Mouse (Mus musculus) heart, adult 2 months (tissue): ENCODE data around the gene Sgo2b. TPM values are rescaled to one million over a fixed set of nuclear protein-coding genes. Genes with fewer than 3 reads are reported as not detected.
"Not testable (repeated sequence)": the region's sequence is repeated elsewhere in the genome, so short reads cannot be mapped to it uniquely, and the experiment has no call there.

Experiments used
- DNase-seq, 2 experiments: peaks; one replicate each; pipeline ENCODE4 v3.0.0; 2021
- H3K27ac ChIP-seq: fragments of 200-600 bp; 2 replicates; pipeline ENCODE4 v1.8.1; 2022
- H3K27me3 ChIP-seq: fragments of 200-500 bp; 2 replicates; pipeline ENCODE4 v1.6.1; 2012; ENCODE audit warnings: mild to moderate bottlenecking, low read length, inconsistent platforms, mixed read lengths; ENCODE audit not compliant: control insufficient read depth, insufficient read depth
- H3K36me3 ChIP-seq: fragments of 200-500 bp; 2 replicates; pipeline ENCODE4 v1.6.1; 2012; ENCODE audit warnings: low read length, inconsistent platforms; ENCODE audit not compliant: control insufficient read depth, insufficient read depth
- H3K4me1 ChIP-seq: fragments of 200-500 bp; 2 replicates; pipeline ENCODE4 v1.6.1; 2011; ENCODE audit warnings: low read length; ENCODE audit not compliant: control insufficient read depth, insufficient read depth
- H3K4me3 ChIP-seq: fragments of 200-600 bp; 2 replicates; pipeline ENCODE4 v1.8.1; 2022
- H3K79me2 ChIP-seq: fragments of 200-500 bp; replicated peaks from 2 replicates; pipeline ENCODE4 v1.6.1; 2012; ENCODE audit warnings: mild to moderate bottlenecking, inconsistent platforms, low read length, moderate library complexity, mixed read lengths; ENCODE audit not compliant: control insufficient read depth, insufficient read depth
- H3K9ac ChIP-seq: fragments of 200-500 bp; 2 replicates; pipeline ENCODE4 v1.6.1; 2012; ENCODE audit warnings: low read depth, mild to moderate bottlenecking, control low read depth, inconsistent platforms, low read length, mixed read lengths
- CTCF ChIP-seq: fragments of 200-600 bp; IDR thresholded peaks from 2 replicates; pipeline ENCODE4 v1.8.1; 2022; ENCODE audit warnings: antibody characterized with exemption, mild to moderate bottlenecking, moderate library complexity
- EP300 ChIP-seq: fragments of 200-500 bp; IDR thresholded peaks from 2 replicates; pipeline ENCODE4 v1.6.1; 2011; ENCODE audit warnings: low read depth, low read length, control low read depth; ENCODE audit not compliant: insufficient read depth
- POLR2A ChIP-seq: fragments of 200-500 bp; IDR thresholded peaks from 2 replicates; pipeline ENCODE4 v1.6.1; 2011; ENCODE audit warnings: mild to moderate bottlenecking, low read depth, low read length, control low read depth; ENCODE audit not compliant: insufficient read depth
- WGBS: fragments of 180-500 bp; shearing (Covaris S2); methylation state at CpG from one replicate; pipeline ENCODE4 v1.1.7; 2018; 5-methylcytosine and 5-hydroxymethylcytosine counted together
- intact Hi-C: fragments of 180-260 bp; cut with DNase I; formaldehyde crosslinking; loops from one replicate; pipeline ENCODE4 v1.15.1; 2025
- long read RNA-seq: library from polyadenylated mRNA; stranded (forward); transcript quantifications from one replicate; pipeline ENCODE4 v2.0.0, GENCODE M21; 2021
- polyA plus RNA-seq: library from polyadenylated mRNA; depleted of rRNA; stranded (reverse); fragments of >200 nt; gene quantifications from 2 replicates; pipeline ENCODE4 v1.2.3, GENCODE M21; 2012; rRNA removed
- total RNA-seq, 2 experiments: library from RNA; stranded (reverse); gene quantifications; 2 replicates each; pipeline ENCODE4 v1.2.3; 2021

Sgo2b gene
- total RNA-seq (not detected), polyA plus RNA-seq (not detected in 2 replicates)
- long read RNA-seq: 0 reads

- no peak for DNase-seq
- no peak within 1 kb of the TSS for H3K27ac ChIP-seq
- no peaks in the 10 kb centered on the region for H3K79me2 ChIP-seq
- no peak within 1 kb of the TSS for H3K9ac ChIP-seq
- no peak for TF ChIP-seq CTCF
- no peak for TF ChIP-seq POLR2A
- TF ChIP-seq EP300: no peak
- no peaks in the 10 kb centered on the region for H3K4me1 ChIP-seq
- no peaks in the 10 kb centered on the region for H3K27me3 ChIP-seq
- H3K36me3 ChIP-seq: no peaks in the 10 kb centered on the region
- intact Hi-C loops: no loop called here
- WGBS: 6% methylated on average over 29 of the region's 30 CpGs
- H3K4me3 ChIP-seq: no peak within 1 kb of the TSS
Measured at GRCm38 (mm10) chr8:63951626-63952377, at the start of gene Sgo2b. Gene Sgo2b (minus strand): TSS chr8:63952248.

GRCm38 (mm10) chr8:63970612-63971391, 18.8 kb upstream of the Sgo2b start:
- H3K79me2 ChIP-seq, H3K36me3 ChIP-seq, intact Hi-C loops, H3K4me1 ChIP-seq, H3K27me3 ChIP-seq, H3K27ac ChIP-seq, H3K4me3 ChIP-seq, H3K9ac ChIP-seq, DNase-seq: not testable (repeated sequence)
- 48% methylated on average over 9 of the region's 9 CpGs for WGBS

GRCm38 (mm10) chr8:63961032-63961785, 9.2 kb upstream of the Sgo2b start:
- Histone ChIP-seq H3K79me2 (no peaks in the 10 kb centered on the region), H3K4me3 (no peak overlapping the region)
- 65% methylated on average over 3 of the region's 3 CpGs for WGBS

GRCm38 (mm10) chr8:63953802-63954201, 1.8 kb upstream of the Sgo2b start:
- H3K79me2 ChIP-seq, H3K27me3 ChIP-seq, H3K4me3 ChIP-seq, DNase-seq, H3K4me1 ChIP-seq, intact Hi-C loops, H3K27ac ChIP-seq, H3K36me3 ChIP-seq, H3K9ac ChIP-seq: not testable (repeated sequence)
- 77% methylated on average over 4 of the region's 4 CpGs for WGBS

More at GRCm38 (mm10) chr8:63961032-63961785, 9.2 kb upstream of the Sgo2b start:
- H3K9ac ChIP-seq: no peak overlapping the region
- DNase-seq: no peak
- intact Hi-C loops: no loop called here
- H3K36me3 ChIP-seq: no peaks in the 10 kb centered on the region
- no peaks in the 10 kb centered on the region for H3K4me1 ChIP-seq
- no peak overlapping the region for H3K27ac ChIP-seq
- TF ChIP-seq EP300: no peak
- TF ChIP-seq CTCF: no peak
- no peak for TF ChIP-seq POLR2A
- no peaks in the 10 kb centered on the region for H3K27me3 ChIP-seq

GRCm38 (mm10) chr8:63933171-63933570, 18.9 kb downstream of the Sgo2b start:
- TF ChIP-seq POLR2A: no peak
- TF ChIP-seq EP300: no peak
- TF ChIP-seq CTCF: no peak
- no peak overlapping the region for H3K9ac ChIP-seq
- 81% methylated on average over 7 of the region's 7 CpGs for WGBS

More at GRCm38 (mm10) chr8:63933171-63933570, 18.9 kb downstream of the Sgo2b start:
- no peaks in the 10 kb centered on the region for H3K27me3 ChIP-seq
- no peak overlapping the region for H3K4me3 ChIP-seq
- no peak for DNase-seq
- H3K4me1 ChIP-seq: no peaks in the 10 kb centered on the region
- intact Hi-C loops: no loop called here
- H3K36me3 ChIP-seq: no peaks in the 10 kb centered on the region
- no peaks in the 10 kb centered on the region for H3K79me2 ChIP-seq
- H3K27ac ChIP-seq: no peak overlapping the region
